Mouse (Mus musculus): ENCODE data around the gene Ptpn14.

Gene Ptpn14

GRCm38 (mm10) chr1:189803742-189804141 lies 75.7 kb downstream of the Ptpn14 start:
- no peak for DNase-seq (ENCODE audit: extremely low read depth, insufficient read length, low spot score)

- no peak for DNase-seq (ENCODE audit: extremely low read depth, insufficient read length, low spot score)
Measured at GRCm38 (mm10) chr1:189806533-189807297, 78.6 kb downstream of the Ptpn14 start.

GRCm38 (mm10) chr1:189808015-189808414 lies 79.9 kb downstream of the Ptpn14 start:
- DNase-seq (ENCODE audit: extremely low read depth, insufficient read length, low spot score): no peak

- no peak for DNase-seq (ENCODE audit: extremely low read depth, insufficient read length, low spot score)
Measured at GRCm38 (mm10) chr1:189808453-189808852, 80.4 kb downstream of the Ptpn14 start.

- no peak for DNase-seq (ENCODE audit: extremely low read depth, insufficient read length, low spot score)
Measured at GRCm38 (mm10) chr1:189811778-189812177, 83.7 kb downstream of the Ptpn14 start.

GRCm38 (mm10) chr1:189814385-189814784 lies 86.3 kb downstream of the Ptpn14 start:
- DNase-seq (ENCODE audit: extremely low read depth, insufficient read length, low spot score): no peak

- DNase-seq (ENCODE audit: extremely low read depth, insufficient read length, low spot score): no peak
Measured at GRCm38 (mm10) chr1:189817089-189817488, 89.0 kb downstream of the Ptpn14 start.

- DNase-seq (ENCODE audit: extremely low read depth, insufficient read length, low spot score): no peak
Measured at GRCm38 (mm10) chr1:189817810-189818209, 89.7 kb downstream of the Ptpn14 start.

GRCm38 (mm10) chr1:189820111-189820510 lies 92.0 kb downstream of the Ptpn14 start:
- DNase-seq (ENCODE audit: extremely low read depth, insufficient read length, low spot score): no peak

- DNase-seq (ENCODE audit: extremely low read depth, insufficient read length, low spot score): no peak
Measured at GRCm38 (mm10) chr1:189824436-189824835, 96.4 kb downstream of the Ptpn14 start.

- DNase-seq (ENCODE audit: extremely low read depth, insufficient read length, low spot score): no peak
Measured at GRCm38 (mm10) chr1:189830391-189830790, 102.3 kb downstream of the Ptpn14 start.

GRCm38 (mm10) chr1:189830797-189831232 lies 102.7 kb downstream of the Ptpn14 start:
- no peak for DNase-seq (ENCODE audit: extremely low read depth, insufficient read length, low spot score)

GRCm38 (mm10) chr1:189833351-189833750 lies 105.3 kb downstream of the Ptpn14 start:
- no peak for DNase-seq (ENCODE audit: extremely low read depth, insufficient read length, low spot score)

GRCm38 (mm10) chr1:189834166-189834565 lies 106.1 kb downstream of the Ptpn14 start:
- DNase-seq (ENCODE audit: extremely low read depth, insufficient read length, low spot score): no peak

GRCm38 (mm10) chr1:189846319-189846718 lies 118.3 kb downstream of the Ptpn14 start:
- no peak for DNase-seq (ENCODE audit: extremely low read depth, insufficient read length, low spot score)

- no peak for DNase-seq (ENCODE audit: extremely low read depth, insufficient read length, low spot score)
Measured at GRCm38 (mm10) chr1:189849550-189849949, 121.5 kb downstream of the Ptpn14 start.

- DNase-seq (ENCODE audit: extremely low read depth, insufficient read length, low spot score): no peak
Measured at GRCm38 (mm10) chr1:189852051-189852450, 124.0 kb downstream of the Ptpn14 start.

GRCm38 (mm10) chr1:189852456-189852855 lies 124.4 kb downstream of the Ptpn14 start:
- DNase-seq (ENCODE audit: extremely low read depth, insufficient read length, low spot score): no peak

GRCm38 (mm10) chr1:189854646-189855045 lies 126.6 kb downstream of the Ptpn14 start:
- no peak for DNase-seq (ENCODE audit: extremely low read depth, insufficient read length, low spot score)

GRCm38 (mm10) chr1:189855739-189856138 lies 127.7 kb downstream of the Ptpn14 start:
- no peak for DNase-seq (ENCODE audit: extremely low read depth, insufficient read length, low spot score)

GRCm38 (mm10) chr1:189858377-189858776 lies 130.3 kb downstream of the Ptpn14 start:
- no peak for DNase-seq (ENCODE audit: extremely low read depth, insufficient read length, low spot score)

GRCm38 (mm10) chr1:189860112-189860941 lies 132.3 kb downstream of the Ptpn14 start:
- no peak for DNase-seq (ENCODE audit: extremely low read depth, insufficient read length, low spot score)
